Mouse (Mus musculus) olfactory bulb, adult 2 months (tissue): ENCODE measurements at regions not wholly inside any gene's neighbourhood (a gene's known extent, or its start where the extent isn't known, plus 50 kb on each side); places are given as distances from the start of the nearest gene placed in this dataset.

Experiments used
- H3K27ac ChIP-seq: fragments of 200-500 bp; 2 replicates; pipeline ENCODE4 v1.5.1; 2012; ENCODE audit warnings: low read depth, low read length; ENCODE audit not compliant: insufficient read depth
- H3K4me1 ChIP-seq: fragments of 200-500 bp; 2 replicates; pipeline ENCODE4 v1.6.1; 2012; ENCODE audit warnings: low read length; ENCODE audit not compliant: control insufficient read depth, insufficient read depth
- H3K4me3 ChIP-seq: fragments of 200-500 bp; 2 replicates; pipeline ENCODE4 v1.5.1; 2012; ENCODE audit warnings: mild to moderate bottlenecking, low read depth, low read length, moderate library complexity; ENCODE audit not compliant: insufficient read depth
- CTCF ChIP-seq: fragments of 200-500 bp; IDR thresholded peaks from 2 replicates; pipeline ENCODE4 v1.5.1; 2012; ENCODE audit warnings: low read depth, mild to moderate bottlenecking, low read length, moderate library complexity; ENCODE audit not compliant: insufficient read depth
- POLR2A ChIP-seq: fragments of 200-500 bp; IDR thresholded peaks from 2 replicates; pipeline ENCODE4 v1.6.1; 2012; ENCODE audit warnings: mild to moderate bottlenecking, low read depth, low read length, moderate library complexity; ENCODE audit not compliant: insufficient read depth
- WGBS: fragments of 180-500 bp; shearing (Covaris S2); methylation state at CpG from one replicate; pipeline ENCODE4 v1.1.7; 2018; 5-methylcytosine and 5-hydroxymethylcytosine counted together

- 60% methylated on average over 3 of the region's 3 CpGs for WGBS
- no peak overlapping the region for H3K27ac ChIP-seq
- no peak overlapping the region for H3K4me3 ChIP-seq
- no peak for TF ChIP-seq POLR2A
- no peak for TF ChIP-seq CTCF
- no peaks in the 10 kb centered on the region for H3K4me1 ChIP-seq
These were observed 162.7 kb downstream of the Gm12728 start for GRCm38 (mm10) chr4:105952406-105952805.

- 68% methylated on average over 2 of the region's 2 CpGs for WGBS
- H3K4me1 ChIP-seq, result no peaks in the 10 kb centered on the region
- no peak overlapping the region for H3K27ac ChIP-seq
- H3K4me3 ChIP-seq, result no peak overlapping the region
- TF ChIP-seq CTCF, result no peak
- TF ChIP-seq POLR2A, result no peak
These were observed 166.8 kb downstream of the Gm12728 start for GRCm38 (mm10) chr4:105956516-105956915.

GRCm38 (mm10) chr4:105958331-105958730 lies 168.7 kb downstream of the Gm12728 start:
- WGBS, result 91% methylated on average over 5 of the region's 5 CpGs
- Histone ChIP-seq H3K27ac (no peak overlapping the region), H3K4me3 (no peak overlapping the region), H3K4me1 (no peaks in the 10 kb centered on the region)
- TF ChIP-seq CTCF (no peak), POLR2A (no peak)

- 80% methylated on average over 8 of the region's 8 CpGs for WGBS
- TF ChIP-seq POLR2A, result no peak
- TF ChIP-seq CTCF, result no peak
- Histone ChIP-seq H3K27ac (no peak overlapping the region), H3K4me3 (no peak overlapping the region), H3K4me1 (no peaks in the 10 kb centered on the region)
These were observed 172.2 kb downstream of the Gm12728 start for GRCm38 (mm10) chr4:105961686-105962360.

- no peak overlapping the region for H3K4me3 ChIP-seq
- no peak for TF ChIP-seq CTCF
- no peak for TF ChIP-seq POLR2A
- WGBS, result 69% methylated on average over 7 of the region's 7 CpGs
These were observed 172.9 kb downstream of the Gm12728 start for GRCm38 (mm10) chr4:105962542-105962941.

GRCm38 (mm10) chr4:105968324-105968723 lies 178.7 kb downstream of the Gm12728 start:
- H3K4me3 ChIP-seq, result no peak overlapping the region
- H3K27ac ChIP-seq, result no peak overlapping the region
- 69% methylated on average over 4 of the region's 4 CpGs for WGBS
- no peaks in the 10 kb centered on the region for H3K4me1 ChIP-seq
- TF ChIP-seq CTCF, result no peak
- TF ChIP-seq POLR2A, result no peak

More at GRCm38 (mm10) chr4:105962542-105962941, 172.9 kb downstream of the Gm12728 start:
- H3K27ac ChIP-seq, result no peak overlapping the region
- H3K4me1 ChIP-seq, result no peaks in the 10 kb centered on the region

GRCm38 (mm10) chr4:105969628-105970027 lies 180.0 kb downstream of the Gm12728 start:
- H3K27ac ChIP-seq, result no peak overlapping the region
- no peak for TF ChIP-seq CTCF
- TF ChIP-seq POLR2A, result no peak
- H3K4me3 ChIP-seq, result no peak overlapping the region
- WGBS, result 79% methylated on average over 2 of the region's 2 CpGs
- H3K4me1 ChIP-seq, result no peaks in the 10 kb centered on the region

- H3K27ac ChIP-seq, result no peak overlapping the region
- TF ChIP-seq POLR2A, result no peak
- TF ChIP-seq CTCF, result no peak
- no peak overlapping the region for H3K4me3 ChIP-seq
- H3K4me1 ChIP-seq, result no peaks in the 10 kb centered on the region
- 65% methylated on average over 3 of the region's 3 CpGs for WGBS
These were observed 180.4 kb downstream of the Gm12728 start for GRCm38 (mm10) chr4:105970056-105970455.

GRCm38 (mm10) chr4:105972736-105973135 lies 183.1 kb downstream of the Gm12728 start:
- no peak overlapping the region for H3K27ac ChIP-seq
- H3K4me1 ChIP-seq, result no peaks in the 10 kb centered on the region
- TF ChIP-seq POLR2A (no peak), CTCF (no peak)
- WGBS, result 93% methylated on average over 3 of the region's 3 CpGs
- H3K4me3 ChIP-seq, result no peak overlapping the region

- H3K4me3 ChIP-seq, result no peak overlapping the region
- WGBS, result 85% methylated on average over 6 of the region's 6 CpGs
- no peak overlapping the region for H3K27ac ChIP-seq
- H3K4me1 ChIP-seq, result no peaks in the 10 kb centered on the region
- TF ChIP-seq POLR2A (no peak), CTCF (no peak)
These were observed 184.2 kb downstream of the Gm12728 start for GRCm38 (mm10) chr4:105973769-105974397.
